Mouse (Mus musculus): Measurements from ENCODE around the gene Sytl3.
A peak's percentile ranks its signal among the peaks of the same experiment; 100 is the strongest.
"Not testable (repeated sequence)": the region's sequence is repeated elsewhere in the genome, so short reads cannot be mapped to it uniquely, and the experiment has no call there.

- peak; percentile 65 for TF ChIP-seq CTCF (IDR thresholded peaks at IDR 0.05; ENCODE audit: low read depth)
- not testable (repeated sequence) for TF ChIP-seq EP300 (IDR thresholded peaks at IDR 0.05; ENCODE audit: low read depth)
These were observed 38.4 kb downstream of the Sytl3 start for GRCm38 (mm10) chr17:6697224-6697775.
